24 mouse cellular contexts compared by ENCODE assay signal in genomic region chr17:86770848-86771247, GRCm38 (mm10). TPM values are rescaled to one million over a fixed set of nuclear protein-coding genes. Genes with fewer than 3 reads are reported as not detected.
DNase-seq lines count a peak whose midpoint lies in the region; ATAC-seq and TF ChIP-seq lines count a peak whose summit lies in the region.
"Had no signal": no experiment of that assay in that cellular context is flagged by ENCODE, and none has a peak within 500 bp of the region (broad histone marks: within the 10 kb centered on the region; RNA-seq: fewer than 3 reads in every experiment).

No protein-coding gene starts in this region.

- no peaks in the 10 kb centered on the region for H3K36me3 ChIP-seq in heart, embryonic 10.5 days
- no peaks in the 10 kb centered on the region for H3K36me3 ChIP-seq in heart, embryonic 16.5 days (ENCODE audit: control insufficient read depth, insufficient read depth)
- H3K36me3 ChIP-seq in hindbrain, embryonic 13.5 days = no peaks in the 10 kb centered on the region
- H3K36me3 ChIP-seq: embryonic facial prominence, embryonic 10.5 days; hindbrain, embryonic 10.5 days; kidney, embryonic 15.5 days; limb, embryonic 15.5 days; midbrain, embryonic 12.5 days; neural tube, embryonic 15.5 days had no signal

- H3K4me1 ChIP-seq in heart, embryonic 10.5 days = peaks cover 47% of the 10 kb centered on the region
- H3K4me1 ChIP-seq in cortical plate, adult 2 months (ENCODE audit: control insufficient read depth, insufficient read depth, low read length) = peaks cover 3% of the 10 kb centered on the region; the same call in 1 of the 2 replicates
- peaks cover 26% of the 10 kb centered on the region for H3K4me1 ChIP-seq in heart, embryonic 16.5 days (ENCODE audit: control insufficient read depth, insufficient read depth, low read length)
- peaks cover 19% of the 10 kb centered on the region for H3K4me1 ChIP-seq in hindbrain, embryonic 13.5 days (replicated peaks)
- H3K4me1 ChIP-seq: midbrain, embryonic 12.5 days had no signal

- intact Hi-C loops in heart, postnatal 10 days (cut with DNase I) = loop anchor here (1.0 kb wide), 1 partner anchor 16 kb away; no protein-coding TSS in a partner anchor

- no peaks in the 10 kb centered on the region for H3K27me3 ChIP-seq in heart, embryonic 10.5 days (ENCODE audit: insufficient read depth, poor library complexity, severe bottlenecking)
- no peaks in the 10 kb centered on the region for H3K27me3 ChIP-seq in heart, embryonic 16.5 days (ENCODE audit: control insufficient read depth, insufficient read depth, low read length)
- no peaks in the 10 kb centered on the region for H3K27me3 ChIP-seq in hindbrain, embryonic 13.5 days
- H3K27me3 ChIP-seq: kidney, embryonic 15.5 days; limb, embryonic 15.5 days; midbrain, embryonic 12.5 days; neural tube, embryonic 15.5 days had no signal

- ATAC-seq in heart, embryonic 16.5 days (replicated peaks; ENCODE audit: extremely low read depth, insufficient read depth, low FRiP score) = no peak
- ATAC-seq in hindbrain, embryonic 13.5 days (ENCODE audit: low FRiP score) = no peak
- ATAC-seq: forebrain, embryonic 16.5 days; hindbrain, postnatal 0 days had no signal

- no peak overlapping the region for H3K4me3 ChIP-seq in heart, embryonic 10.5 days
- no peak overlapping the region for H3K4me3 ChIP-seq in layer of hippocampus, adult 2 months
- no peak overlapping the region for H3K4me3 ChIP-seq in cortical plate, adult 2 months (ENCODE audit: insufficient read depth, low read length)
- H3K4me3 ChIP-seq in heart, embryonic 16.5 days (ENCODE audit: low read length) = no peak overlapping the region
- no peak overlapping the region for H3K4me3 ChIP-seq in hindbrain, embryonic 13.5 days
- H3K4me3 ChIP-seq: embryonic facial prominence, embryonic 10.5 days; hindbrain, embryonic 10.5 days; kidney, embryonic 15.5 days; limb, embryonic 15.5 days; midbrain, embryonic 12.5 days; neural tube, embryonic 15.5 days had no signal

- H3K27ac ChIP-seq in heart, embryonic 10.5 days = peak overlapping the region; percentile 53
- H3K27ac ChIP-seq in layer of hippocampus, adult 2 months = peak overlapping the region; percentile 77
- H3K27ac ChIP-seq in cortical plate, adult 2 months (ENCODE audit: insufficient read depth, low read length) = peak overlapping the region; percentile 72
- peak overlapping the region; percentile 77 for H3K27ac ChIP-seq in heart, embryonic 16.5 days (ENCODE audit: low read length)
- H3K27ac ChIP-seq in hindbrain, embryonic 13.5 days = no peak overlapping the region
- H3K27ac ChIP-seq: embryonic facial prominence, embryonic 10.5 days; hindbrain, embryonic 10.5 days; hindbrain, postnatal 0 days; midbrain, embryonic 12.5 days; neural tube, embryonic 15.5 days had no signal

- TF ChIP-seq CTCF in layer of hippocampus, adult 2 months (conservative IDR thresholded peaks at IDR 0.05) = no peak
- no peak for TF ChIP-seq CTCF in cortical plate, adult 2 months (IDR thresholded peaks at IDR 0.05; ENCODE audit: extremely low read depth, insufficient read depth, low read length)

- peak; percentile 83 for DNase-seq in heart, embryonic 10.5 days (ENCODE audit: low spot score)
- no peak for DNase-seq in heart, postnatal 10 days
- DNase-seq in layer of hippocampus, adult 2 months (ENCODE audit: low spot score in 2 of 2) = no peak
- DNase-seq in layer of hippocampus, postnatal 14 days (ENCODE audit: low spot score in 2 of 2) = no peak
- DNase-seq: adrenal gland, adult 8-10 months; cerebellum, adult 9-11 months; gastrocnemius, postnatal 25 days; left cerebral cortex, postnatal 4 days; lung, embryonic 14.5 days; right cerebral cortex, adult 18-20 months; right cerebral cortex, postnatal 4 days; thymus, postnatal 14 days had no signal

- no peak overlapping the region; the same call in 1 of the 2 replicates for H3K4me2 ChIP-seq in heart, embryonic 16.5 days (ENCODE audit: low read depth, low read length)
- H3K4me2 ChIP-seq in hindbrain, embryonic 13.5 days = no peak overlapping the region
- H3K4me2 ChIP-seq: kidney, embryonic 15.5 days; limb, embryonic 15.5 days; lung, embryonic 14.5 days; midbrain, embryonic 12.5 days; neural tube, embryonic 15.5 days had no signal

- no peaks in the 10 kb centered on the region for H3K9me3 ChIP-seq in heart, embryonic 10.5 days
- no peaks in the 10 kb centered on the region for H3K9me3 ChIP-seq in heart, embryonic 16.5 days (replicated peaks; ENCODE audit: control insufficient read depth, low read length)
- no peaks in the 10 kb centered on the region for H3K9me3 ChIP-seq in hindbrain, embryonic 13.5 days
- H3K9me3 ChIP-seq: embryonic facial prominence, embryonic 10.5 days; hindbrain, embryonic 10.5 days; kidney, embryonic 15.5 days; limb, embryonic 15.5 days; midbrain, embryonic 12.5 days; neural tube, embryonic 15.5 days had no signal

- peak overlapping the region; percentile 26; the same call in 1 of the 2 replicates for H3K9ac ChIP-seq in heart, embryonic 16.5 days (ENCODE audit: low read length)
- no peak overlapping the region; the same call in 1 of the 2 replicates for H3K9ac ChIP-seq in hindbrain, embryonic 13.5 days
- H3K9ac ChIP-seq: kidney, embryonic 15.5 days; limb, embryonic 15.5 days; lung, embryonic 14.5 days; midbrain, embryonic 12.5 days; neural tube, embryonic 15.5 days had no signal

- 24% methylated on average over 5 of the region's 5 CpGs for WGBS in heart, embryonic 10.5 days
- 29% methylated on average over 5 of the region's 5 CpGs for WGBS in heart, embryonic 16.5 days
- 82% methylated on average over 5 of the region's 5 CpGs for WGBS in hindbrain, embryonic 13.5 days

- no peak for TF ChIP-seq POLR2A in cortical plate, adult 2 months (IDR thresholded peaks at IDR 0.05; ENCODE audit: extremely low read depth, insufficient read depth, low read length)

RNA-seq across cellular contexts. Expression of gene Epas1, which starts 17.3 kb away (rescaled TPM):
- polyA plus RNA-seq in heart, embryonic 10.5 days (2016; fragmentation: Nextera tagmentation; extraction: Ambion mirVana) = 5.8 and 6.0 TPM in 2 replicates
- total RNA-seq in heart, postnatal 10 days (2021) = 100 to 1,000 TPM; 222 to 225 TPM
- 10 to 100 TPM; 98.7 to 99.2 TPM for total RNA-seq in layer of hippocampus, adult 2 months (2021)
- total RNA-seq in layer of hippocampus, postnatal 14 days (2021) = 100 to 1,000 TPM; 105 to 106 TPM
- polyA plus RNA-seq in cortical plate, adult 2 months (2012; rRNA removed) = 70.1 and 76.0 TPM in 2 replicates
- polyA plus RNA-seq in heart, embryonic 16.5 days (2015; fragmentation: Nextera tagmentation; extraction: Ambion mirVana) = 7.9 and 8.2 TPM in 2 replicates
- 4.6 and 5.0 TPM in 2 replicates for polyA plus RNA-seq in hindbrain, embryonic 13.5 days (2015; fragmentation: Nextera tagmentation; extraction: Ambion mirVana)
- total RNA-seq: MEL had no signal
